8 mouse cellular contexts compared by ENCODE assay signal in the genomic region with DNA sequence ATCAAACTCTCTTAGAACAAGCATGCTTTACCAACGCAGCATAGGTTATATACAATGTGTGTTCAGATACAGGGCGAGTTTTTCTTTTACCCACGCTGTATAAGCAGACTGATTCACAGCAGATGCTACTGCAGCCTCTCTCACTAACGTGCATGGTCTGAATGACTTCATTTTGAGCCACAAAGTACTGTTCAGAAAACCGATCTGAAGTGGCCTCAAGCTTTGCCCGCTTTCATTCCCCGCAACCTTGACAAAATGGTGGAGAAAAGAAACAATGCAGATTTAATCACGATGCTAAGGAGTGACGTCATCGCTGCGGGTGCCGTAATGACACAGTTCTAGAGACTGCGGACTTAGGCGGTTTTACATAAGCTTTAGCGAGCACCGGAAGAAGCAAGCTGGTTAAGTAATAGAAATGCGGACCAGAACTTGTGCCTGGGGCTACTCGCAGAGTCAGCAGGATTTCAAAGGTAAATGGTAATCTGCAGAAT. TPM values are rescaled to one million over a fixed set of nuclear protein-coding genes. Genes with fewer than 3 reads are reported as not detected.
DNase-seq lines count a peak whose midpoint lies in the region; ATAC-seq and TF ChIP-seq lines count a peak whose summit lies in the region.

No protein-coding gene starts in this region.

- no peak overlapping the region for H3K4me2 ChIP-seq in CH12.LX (ENCODE audit: insufficient read depth, low read depth, poor library complexity, severe bottlenecking)
- peak overlapping the region; percentile 32 for H3K4me2 ChIP-seq in embryonic facial prominence, embryonic 11.5 days (ENCODE audit: low read depth, low read length)
- peak overlapping the region; percentile 53 for H3K4me2 ChIP-seq in hindbrain, embryonic 16.5 days (ENCODE audit: low read length)
- peak overlapping the region; percentile 41 for H3K4me2 ChIP-seq in stomach, embryonic 14.5 days (replicated peaks; ENCODE audit: low read depth, low read length)

- no peak for TF ChIP-seq POLR2A in CH12.LX (IDR thresholded peaks at IDR 0.05; ENCODE audit: low read depth, low read length)

- ATAC-seq in embryonic facial prominence, embryonic 11.5 days (replicated peaks; ENCODE audit: insufficient number of reproducible peaks, low FRiP score, low TSS enrichment, low read depth): peak; percentile 76
- peak; percentile 29 for ATAC-seq in hindbrain, embryonic 16.5 days
- peak; percentile 39 for ATAC-seq in megakaryocyte progenitor cell, adult 5-6 weeks (replicated peaks; ENCODE audit: poor library complexity)
- ATAC-seq in stomach, embryonic 14.5 days (ENCODE audit: insufficient number of reproducible peaks, insufficient read depth, low FRiP score, low read depth): no peak

- in situ Hi-C loops in CH12.LX (cut with MboI; ENCODE audit: low pct_ligation_motif_present, low pct_unique_long_range_greater_than_20kb, low sequenced_read_pairs): loop anchor here (25.0 kb wide), 1 partner anchor 228 kb away; the partner anchor contains the start of gene Mepe

- TF ChIP-seq CTCF in CH12.LX (conservative IDR thresholded peaks at IDR 0.05 in 1 of 2, IDR thresholded peaks at IDR 0.05 in 1 of 2; ENCODE audit: low read depth in 2 of 2, low read length in 2 of 2): no peak

- H3K36me3 ChIP-seq in CH12.LX (replicated peaks in 1 of 2; ENCODE audit: control insufficient read depth in 1 of 2, insufficient read depth in 1 of 2, low read length in 1 of 2): no peaks in the 10 kb centered on the region
- no peaks in the 10 kb centered on the region for H3K36me3 ChIP-seq in embryonic facial prominence, embryonic 11.5 days (replicated peaks; ENCODE audit: control insufficient read depth, insufficient read depth, low read depth, low read length)
- no peaks in the 10 kb centered on the region for H3K36me3 ChIP-seq in hindbrain, embryonic 16.5 days (ENCODE audit: control insufficient read depth, insufficient read depth, low read length)
- no peaks in the 10 kb centered on the region for H3K36me3 ChIP-seq in stomach, embryonic 14.5 days (ENCODE audit: control insufficient read depth, insufficient read depth, low read length)

- no peak overlapping the region for H3K27ac ChIP-seq in CH12.LX (ENCODE audit: insufficient read depth, low read depth)
- H3K27ac ChIP-seq in embryonic facial prominence, embryonic 11.5 days (replicated peaks; ENCODE audit: low read depth, low read length): peak overlapping the region; percentile 53
- peak overlapping the region; percentile 83 for H3K27ac ChIP-seq in hindbrain, embryonic 16.5 days (ENCODE audit: low read depth, low read length)
- H3K27ac ChIP-seq in stomach, embryonic 14.5 days (ENCODE audit: low read length): peak overlapping the region; percentile 86

- DNase-seq in adrenal gland, adult (ENCODE audit: inconsistent age in 2 of 2, low spot score in 1 of 2): peak; percentile 40 to 72
- DNase-seq in adrenal gland, postnatal 4 days (ENCODE audit: low spot score in 2 of 2): no peak
- no peak for DNase-seq in CH12.LX (ENCODE audit: extremely low read depth)
- peak; percentile 80 for DNase-seq in embryonic facial prominence, embryonic 11.5 days (ENCODE audit: low spot score)
- DNase-seq in thymus, postnatal 4 days: no peak

- no peak for TF ChIP-seq RAD21 in CH12.LX (IDR thresholded peaks at IDR 0.05; ENCODE audit: low read depth, low read length)

- WGBS in embryonic facial prominence, embryonic 11.5 days: 7% methylated on average over 18 of the region's 18 CpGs
- WGBS in hindbrain, embryonic 16.5 days: 6% methylated on average over 18 of the region's 18 CpGs
- 18% methylated on average over 18 of the region's 18 CpGs for WGBS in stomach, embryonic 14.5 days

- no peak overlapping the region for H3K4me3 ChIP-seq in CH12.LX (replicated peaks in 1 of 3; ENCODE audit: low read depth in 2 of 3, low read length in 2 of 3, poor library complexity in 1 of 3)
- H3K4me3 ChIP-seq in embryonic facial prominence, embryonic 11.5 days (ENCODE audit: low read depth, low read length): no peak overlapping the region; the same call in 1 of the 2 replicates
- H3K4me3 ChIP-seq in hindbrain, embryonic 16.5 days (ENCODE audit: low read length): peak overlapping the region; percentile 25
- no peak overlapping the region for H3K4me3 ChIP-seq in stomach, embryonic 14.5 days (ENCODE audit: low read depth, low read length)

- dilution Hi-C loops in CH12.LX (cut with MboI; ENCODE audit: extremely low pct_ligation_motif_present, extremely low pct_unique_long_range_greater_than_20kb, low sequenced_read_pairs): no loop called here

- peaks cover 0 to 12% of the 10 kb centered on the region in 2 experiments; a peak in 2 of 4 replicates for H3K4me1 ChIP-seq in CH12.LX (ENCODE audit: control insufficient read depth in 1 of 2, insufficient read depth in 2 of 2)
- peaks cover 5% of the 10 kb centered on the region for H3K4me1 ChIP-seq in embryonic facial prominence, embryonic 11.5 days (ENCODE audit: control insufficient read depth, insufficient read depth, low read length)
- peaks cover 41% of the 10 kb centered on the region for H3K4me1 ChIP-seq in hindbrain, embryonic 16.5 days (ENCODE audit: control insufficient read depth, insufficient read depth, low read depth, low read length)
- H3K4me1 ChIP-seq in stomach, embryonic 14.5 days (ENCODE audit: control insufficient read depth, insufficient read depth, low read length): peaks cover 31% of the 10 kb centered on the region

- no peak for TF ChIP-seq EP300 in CH12.LX (IDR thresholded peaks at IDR 0.05; ENCODE audit: low read length)

- no peaks in the 10 kb centered on the region for H3K27me3 ChIP-seq in CH12.LX (replicated peaks)
- no peaks in the 10 kb centered on the region for H3K27me3 ChIP-seq in embryonic facial prominence, embryonic 11.5 days (ENCODE audit: control insufficient read depth, insufficient read depth, low read length)
- H3K27me3 ChIP-seq in hindbrain, embryonic 16.5 days (replicated peaks; ENCODE audit: control insufficient read depth, insufficient read depth, low read length): no peaks in the 10 kb centered on the region
- H3K27me3 ChIP-seq in stomach, embryonic 14.5 days (ENCODE audit: control insufficient read depth, insufficient read depth, low read length): no peaks in the 10 kb centered on the region

- H3K9ac ChIP-seq in CH12.LX (ENCODE audit: insufficient read depth, low read depth): no peak overlapping the region
- no peak overlapping the region for H3K9ac ChIP-seq in embryonic facial prominence, embryonic 11.5 days (replicated peaks; ENCODE audit: low read length)
- peak overlapping the region; percentile 51; the same call in 1 of the 2 replicates for H3K9ac ChIP-seq in hindbrain, embryonic 16.5 days (ENCODE audit: low read depth, low read length)
- H3K9ac ChIP-seq in stomach, embryonic 14.5 days (replicated peaks; ENCODE audit: low read depth, low read length): no peak overlapping the region

- H3K9me3 ChIP-seq in CH12.LX (replicated peaks; ENCODE audit: low read length): no peaks in the 10 kb centered on the region
- H3K9me3 ChIP-seq in embryonic facial prominence, embryonic 11.5 days (replicated peaks; ENCODE audit: control insufficient read depth, low read length): no peaks in the 10 kb centered on the region
- no peaks in the 10 kb centered on the region for H3K9me3 ChIP-seq in hindbrain, embryonic 16.5 days (ENCODE audit: control insufficient read depth, low read length)
- no peaks in the 10 kb centered on the region for H3K9me3 ChIP-seq in stomach, embryonic 14.5 days (ENCODE audit: control insufficient read depth, low read depth, low read length)

- H3K79me2 ChIP-seq in CH12.LX (replicated peaks; ENCODE audit: control insufficient read depth, extremely low read depth, insufficient read depth, poor library complexity, severe bottlenecking): no peaks in the 10 kb centered on the region

TF ChIP-seq in CH12.LX, 34 proteins besides CTCF, POLR2A, EP300 and RAD21:
- TF ChIP-seq CHD2 (IDR thresholded peaks at IDR 0.05; ENCODE audit: low read length) (no peak), JUND (conservative IDR thresholded peaks at IDR 0.05; ENCODE audit: low read depth, low read length) (0 out of 2 replicates have a peak, but pooled peaks have one; percentile 42), MAFK (IDR thresholded peaks at IDR 0.05; ENCODE audit: insufficient replicate concordance, low read length) (peak; percentile 19; the same call in 1 of the 2 replicates), JUN (IDR thresholded peaks at IDR 0.05; ENCODE audit: insufficient read depth, low read depth, low read length) (peak; percentile 24; the same call in 1 of the 2 replicates)
TF ChIP-seq in CH12.LX: peak in this region for 3.

RNA-seq across cellular contexts. Expression of gene Sparcl1, which starts 4.6 kb away (rescaled TPM):
- 10 to 100 TPM; 83.2 to 85.6 TPM for total RNA-seq in adrenal gland, postnatal 4 days (2021)
- total RNA-seq in CH12.LX (2012; rRNA removed) (not detected in 2 replicates), CH12.LX (2014; rRNA removed) (not detected in 2 replicates)
- polyA plus RNA-seq in CH12.LX (2012; ENCODE audit: insufficient read length, low read depth): not detected in 2 replicates
- 45.8 and 48.8 TPM in 2 replicates for polyA plus RNA-seq in embryonic facial prominence, embryonic 11.5 days (2014; fragmentation: Nextera tagmentation; extraction: Ambion mirVana)
- 481 and 585 TPM in 2 replicates for polyA plus RNA-seq in hindbrain, embryonic 16.5 days (2015; fragmentation: Nextera tagmentation; extraction: Ambion mirVana)
- not detected in 2 replicates for total RNA-seq in megakaryocyte progenitor cell, adult 5-6 weeks (2015)
- total RNA-seq in megakaryocyte progenitor cell, adult 5-6 weeks (2017): not detected in 2 replicates
- 300 and 320 TPM in 2 replicates for polyA plus RNA-seq in stomach, embryonic 14.5 days (2014; fragmentation: Nextera tagmentation; extraction: Ambion mirVana)

RNA-seq across cellular contexts. Expression of gene Gm17660, which starts 31.5 kb away (rescaled TPM):
- total RNA-seq in adrenal gland, postnatal 4 days (2021): not detected
- not detected in 2 replicates for total RNA-seq in CH12.LX (2012; rRNA removed)
- not detected in 2 replicates for total RNA-seq in CH12.LX (2014; rRNA removed)
- not detected in 2 replicates for polyA plus RNA-seq in CH12.LX (2012; ENCODE audit: insufficient read length, low read depth)
- polyA plus RNA-seq in embryonic facial prominence, embryonic 11.5 days (2014; fragmentation: Nextera tagmentation; extraction: Ambion mirVana): not detected in 2 replicates
- polyA plus RNA-seq in hindbrain, embryonic 16.5 days (2015; fragmentation: Nextera tagmentation; extraction: Ambion mirVana): 0.44 TPM in 1 of 2 replicates, not detected in the other
- not detected in 2 replicates for total RNA-seq in megakaryocyte progenitor cell, adult 5-6 weeks (2015)
- total RNA-seq in megakaryocyte progenitor cell, adult 5-6 weeks (2017): not detected in 2 replicates
- 1.3 TPM in 1 of 2 replicates, not detected in the other for polyA plus RNA-seq in stomach, embryonic 14.5 days (2014; fragmentation: Nextera tagmentation; extraction: Ambion mirVana)

Comparison
In these comparisons a context has a peak if more than half of its experiments do, and no peak if none do; other contexts are left out.
1. DNase-seq: peak in adrenal gland, adult (2 of 2) and embryonic facial prominence, embryonic 11.5 days (single experiment); none in adrenal gland, postnatal 4 days (0 of 2), CH12.LX (single experiment) and thymus, postnatal 4 days (single experiment).
2. RNA of gene Sparcl1, which starts 4.6 kb away (polyA plus RNA-seq): 481 to 585 TPM in hindbrain, embryonic 16.5 days, 300 to 320 TPM in stomach, embryonic 14.5 days and 45.8 to 48.8 TPM in embryonic facial prominence, embryonic 11.5 days; not detected in CH12.LX; every median in the first group is over 10 times any median in the second.